Mouse (Mus musculus): ENCODE results near the gene Plxnc1.

DNA sequence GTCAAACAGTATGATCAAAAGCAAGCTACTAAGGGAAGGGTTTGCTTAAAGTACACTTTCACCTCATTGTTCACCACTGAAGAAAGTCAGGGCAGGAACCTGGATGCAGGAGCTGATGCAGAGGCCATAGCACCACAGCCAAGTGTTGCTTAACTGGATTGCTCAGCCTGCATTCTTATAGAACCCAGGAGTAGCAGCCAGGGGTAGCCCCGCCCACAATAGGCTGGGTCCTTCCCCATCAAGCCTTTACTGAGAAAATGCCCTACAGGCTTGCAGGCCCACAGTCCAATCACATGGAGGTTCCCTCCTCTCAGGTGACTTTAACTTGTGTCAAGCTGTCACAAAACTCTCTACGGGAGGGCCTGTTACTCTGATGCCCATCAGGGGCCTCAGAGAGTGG lies 4.6 kb downstream of the Plxnc1 start:
- TF ChIP-seq CTCF (IDR thresholded peaks at IDR 0.05; ENCODE audit: extremely low read depth, insufficient read depth, insufficient read length, insufficient replicate concordance) (no peak), POLR2A (IDR thresholded peaks at IDR 0.05; ENCODE audit: low read depth, low read length) (no peak)

Measured in spleen, adult 2 months (tissue).